Mouse (Mus musculus): ENCODE data around the gene Ncor2.

The Ncor2 gene

DNA sequence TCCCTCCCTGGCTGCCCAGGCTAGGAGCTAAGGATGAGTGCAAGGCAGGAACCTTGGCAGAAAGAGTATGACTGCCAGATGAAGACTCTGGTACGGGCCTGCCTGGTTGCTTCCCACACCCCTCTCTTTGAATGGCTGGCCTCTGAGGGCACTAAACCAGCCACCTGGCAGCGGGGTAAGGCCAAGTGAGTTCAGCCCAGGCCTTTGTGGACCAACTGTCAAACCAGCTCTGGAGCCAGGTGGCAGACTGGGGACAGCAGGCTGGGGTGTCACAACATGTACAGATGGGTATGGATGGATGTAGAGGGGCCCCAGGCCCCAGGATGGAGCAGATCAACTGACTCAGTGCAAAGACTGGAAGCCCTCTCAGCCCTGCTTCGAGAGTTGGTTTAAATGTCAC lies 164.0 kb downstream of the Ncor2 start:
- DNase-seq = peak; percentile 43 to 61

DNA sequence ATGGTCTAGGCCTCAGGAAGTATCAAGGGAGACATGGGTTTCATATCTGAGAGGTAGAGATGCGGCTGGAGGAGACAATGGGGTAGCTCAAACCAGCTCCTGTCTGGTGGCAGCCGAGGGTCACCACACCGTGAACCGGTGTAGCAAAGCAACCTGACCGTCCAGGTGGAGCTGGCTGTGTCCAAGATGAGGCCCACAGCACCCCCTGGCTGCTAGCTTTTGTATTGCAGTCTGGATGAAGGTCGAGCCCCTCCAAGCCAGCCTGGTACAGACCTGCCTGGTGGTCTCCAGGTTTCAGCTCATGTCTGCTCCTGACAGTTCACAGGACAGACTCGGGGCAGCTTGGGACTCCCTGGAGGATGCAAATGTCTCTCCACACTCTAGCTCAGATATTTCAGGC lies 164.5 kb downstream of the Ncor2 start:
- peak; percentile 87 to 90 for DNase-seq

GRCm38 (mm10) chr5:125011628-125012027 lies 167.4 kb downstream of the Ncor2 start:
- DNase-seq = no peak

DNA sequence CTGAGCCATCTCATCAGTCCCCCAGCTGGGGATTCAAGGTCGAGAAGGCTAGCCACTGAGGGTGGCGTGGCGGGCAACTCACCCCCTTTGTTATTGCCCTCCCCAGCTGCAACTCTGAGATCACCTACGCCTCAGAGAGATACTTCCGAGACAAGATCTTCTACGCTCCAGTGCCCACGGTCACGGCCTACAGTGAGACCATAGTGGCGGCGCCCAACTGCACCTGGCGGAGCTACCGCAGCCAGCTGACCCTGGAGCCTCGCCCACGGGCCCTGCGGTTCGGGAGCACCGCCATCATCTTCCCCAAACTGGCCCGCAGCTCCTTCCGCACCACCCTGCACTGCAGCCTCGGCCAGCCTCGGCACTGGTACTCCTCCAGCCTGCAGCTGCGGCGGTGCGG lies 167.9 kb downstream of the Ncor2 start:
- no peak for DNase-seq

- no peak for DNase-seq
These were observed 172.1 kb downstream of the Ncor2 start for GRCm38 (mm10) chr5:125006896-125007295.

- DNase-seq = no peak
These were observed 173.0 kb downstream of the Ncor2 start for GRCm38 (mm10) chr5:125005871-125006652.

GRCm38 (mm10) chr5:125003873-125004255 lies 175.2 kb downstream of the Ncor2 start:
- DNase-seq = no peak

DNA sequence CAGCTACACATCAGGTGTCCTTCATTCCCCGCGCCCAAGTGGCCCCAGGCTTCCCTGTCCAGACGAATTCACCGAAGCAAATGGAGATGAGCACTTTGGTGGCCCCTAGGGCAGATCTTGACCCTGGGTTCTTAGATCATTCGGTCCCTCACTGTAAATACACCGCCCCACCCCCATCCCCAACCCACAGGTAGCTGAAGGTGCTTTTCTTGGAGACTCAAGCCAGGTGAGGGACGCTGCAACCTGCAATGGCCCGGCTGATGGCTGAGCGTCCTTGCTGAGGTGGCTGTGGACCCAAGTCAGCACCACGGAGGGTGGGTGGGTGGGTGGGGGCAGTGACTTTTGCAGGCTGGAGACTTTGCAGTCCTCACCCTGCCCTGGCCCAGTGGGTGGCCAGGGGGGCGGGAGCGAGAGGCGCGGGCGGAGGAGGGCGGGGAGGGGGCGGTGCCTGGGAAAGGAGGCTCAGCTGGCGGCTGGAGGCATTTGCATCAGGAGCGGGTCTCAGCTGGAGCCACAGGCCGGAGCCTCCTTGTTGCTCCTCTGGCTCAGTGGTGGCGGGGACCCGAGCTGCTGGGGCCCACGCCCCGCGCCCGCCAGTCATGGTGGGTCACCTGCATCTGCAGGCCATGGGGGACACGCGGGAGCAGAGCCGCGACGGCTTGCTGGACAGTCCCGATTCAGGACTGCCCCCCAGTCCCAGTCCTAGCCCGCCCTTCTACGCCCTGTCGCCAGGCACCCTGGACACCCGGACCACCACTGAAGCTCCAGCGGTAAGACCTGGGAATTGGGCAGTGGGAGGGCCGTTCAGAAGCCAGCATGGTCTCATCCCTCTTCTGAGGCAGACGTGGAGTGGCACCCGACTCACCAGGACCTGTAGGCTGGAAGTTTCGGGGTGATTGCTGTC lies 175.8 kb downstream of the Ncor2 start, which contains the start of gene Rflna:
Rflna (plus strand) TSS at position 253 of the 904 bp plus-strand sequence.
- peak in 1 of 2 experiments; percentile 5 for DNase-seq

- DNase-seq = no peak
These were observed 178.2 kb downstream of the Ncor2 start for GRCm38 (mm10) chr5:125000756-125001250.

- no peak for DNase-seq
These were observed 181.1 kb downstream of the Ncor2 start for GRCm38 (mm10) chr5:124997913-124998312.

DNA sequence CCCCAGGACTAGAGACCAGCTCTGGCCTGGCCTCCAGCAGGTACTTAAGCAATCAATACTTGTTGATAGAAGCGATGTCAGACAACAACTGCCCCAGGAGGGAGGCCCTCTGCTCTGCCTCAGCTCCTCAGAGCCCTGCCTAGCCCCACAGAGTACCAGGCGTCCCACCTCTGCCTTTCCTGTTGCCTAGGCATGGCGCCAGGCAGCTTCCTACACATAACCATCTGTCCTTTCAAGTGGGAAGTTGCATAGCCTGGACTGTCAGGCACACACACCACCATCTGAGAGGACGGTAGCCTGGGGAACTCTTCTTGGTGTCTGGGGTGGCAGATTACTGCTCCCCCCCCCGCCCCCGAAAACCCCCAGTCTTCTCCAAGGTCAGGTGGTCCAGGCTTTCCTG lies 182.2 kb downstream of the Ncor2 start:
- DNase-seq = no peak

DNA sequence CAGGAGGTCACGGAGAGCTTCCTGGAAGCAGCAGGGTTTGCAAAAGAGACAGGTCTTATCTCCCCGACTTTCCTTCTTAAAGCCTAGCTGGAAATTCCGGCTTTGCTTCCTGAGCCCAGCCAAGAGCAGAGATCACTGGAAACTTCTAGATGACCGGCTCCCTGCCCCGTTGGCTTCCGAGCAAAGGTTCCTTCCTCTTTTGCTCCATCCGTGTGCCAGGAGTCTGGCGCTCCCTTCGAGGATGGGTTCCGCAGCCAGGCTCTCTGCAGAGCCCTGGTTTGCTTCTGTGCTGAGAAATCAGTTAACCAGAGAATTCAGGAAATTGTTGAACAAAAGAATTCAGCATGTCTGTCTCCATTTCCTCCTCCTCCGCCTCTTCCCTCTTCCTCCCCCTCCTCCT lies 186.1 kb downstream of the Ncor2 start:
- DNase-seq = peak in 1 of 2 experiments; percentile 24

DNA sequence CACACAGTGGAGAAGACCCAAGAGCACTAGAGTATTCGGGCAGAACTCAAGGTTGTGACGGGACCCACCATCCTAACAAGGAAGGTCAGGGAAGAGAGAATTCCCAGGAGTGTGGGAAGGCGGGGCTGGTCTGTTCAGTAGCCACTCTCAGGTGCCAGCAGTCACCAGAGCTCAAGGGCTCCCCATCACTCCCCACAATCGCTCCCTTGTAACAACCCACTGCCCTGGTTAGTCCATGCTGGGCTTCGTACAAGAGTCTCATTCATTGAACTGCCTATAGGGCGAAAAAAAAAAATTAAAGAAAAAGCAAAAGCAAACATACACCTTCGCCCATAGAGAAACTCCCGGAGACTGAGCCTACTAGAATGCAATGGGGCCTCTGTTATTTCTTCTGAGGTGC lies 186.7 kb downstream of the Ncor2 start:
- no peak for DNase-seq

DNA sequence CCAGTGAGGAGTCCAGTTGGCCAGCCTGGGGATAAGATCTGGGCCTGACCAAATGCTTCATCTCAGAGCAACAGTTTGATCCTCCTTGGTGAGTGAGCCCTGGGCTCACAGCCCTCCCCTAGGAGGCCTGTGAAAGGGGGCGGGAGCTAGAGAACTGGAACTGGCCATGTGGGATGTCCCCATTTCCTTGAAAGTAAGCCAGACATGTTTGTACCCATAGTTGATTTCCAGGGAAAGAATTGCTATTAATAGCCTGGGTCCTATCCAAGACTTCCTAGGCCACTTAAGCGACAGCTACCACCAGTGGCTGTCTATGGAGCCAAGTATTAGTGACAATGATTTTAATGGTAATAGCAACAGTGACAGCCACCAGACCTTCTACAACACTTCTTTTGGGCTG lies 189.3 kb downstream of the Ncor2 start:
- DNase-seq = no peak

DNA sequence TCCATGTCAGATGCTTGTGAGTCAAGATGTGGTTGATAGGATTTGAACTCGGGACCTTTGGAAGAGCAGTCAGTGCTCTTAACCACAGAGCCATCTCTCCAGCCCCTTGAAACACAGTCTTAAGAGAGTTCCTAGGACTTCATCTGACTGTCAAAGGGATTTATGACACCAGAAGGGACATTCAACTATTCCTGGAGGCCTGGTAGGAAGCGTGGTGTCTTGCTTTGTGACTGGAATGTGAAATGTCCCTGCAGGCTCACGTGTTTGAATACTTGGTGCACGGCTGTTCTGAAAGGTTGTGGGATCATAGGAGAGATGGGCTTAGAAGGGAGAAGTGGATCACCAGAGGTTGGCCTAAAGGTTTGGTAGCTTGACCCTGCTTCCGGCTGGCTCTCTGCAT lies 192.4 kb downstream of the Ncor2 start:
- DNase-seq = no peak

DNA sequence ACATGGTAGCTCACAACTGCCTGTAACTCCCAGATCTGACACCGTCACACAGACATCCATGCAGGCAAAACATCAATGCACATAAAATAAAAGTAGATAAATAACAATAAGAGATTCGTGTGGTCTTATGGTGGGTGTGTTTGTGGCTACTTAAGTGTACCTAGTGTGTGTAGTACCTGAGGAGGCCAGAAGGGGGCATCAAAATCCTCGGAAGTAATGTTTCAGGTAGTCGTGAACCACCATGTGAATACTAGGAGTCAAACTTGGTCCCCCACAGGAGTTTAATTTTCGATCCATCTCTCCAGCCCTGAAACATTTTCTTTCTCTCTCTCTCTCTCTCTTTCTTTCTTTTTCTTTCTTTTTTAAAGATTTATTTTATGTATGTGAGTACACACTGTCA lies 192.8 kb downstream of the Ncor2 start:
- no peak for DNase-seq

- no peak for DNase-seq
These were observed 209.2 kb downstream of the Ncor2 start for GRCm38 (mm10) chr5:124969790-124970189.
